Mouse (Mus musculus) limb, embryonic 10.5 days (tissue): ENCODE data around the gene Stc2. TPM values are rescaled to one million over a fixed set of nuclear protein-coding genes. Genes with fewer than 3 reads are reported as not detected.

ENCODE experiments used
- DNase-seq: peaks from one replicate; pipeline ENCODE4 v3.0.0-alpha.2; 2017; ENCODE audit warnings: low spot score
- H3K27ac ChIP-seq: fragments of 300-500 bp; sonication (generic); 2 replicates; pipeline ENCODE4 v1.5.1; 2016; ENCODE audit warnings: mild to moderate bottlenecking
- H3K27me3 ChIP-seq: fragments of 300-500 bp; sonication (generic); 2 replicates; pipeline ENCODE4 v1.6.1; 2016; ENCODE audit warnings: low read depth, mild to moderate bottlenecking; ENCODE audit not compliant: poor library complexity, severe bottlenecking
- H3K36me3 ChIP-seq: fragments of 300-500 bp; sonication (generic); 2 replicates; pipeline ENCODE4 v1.6.1; 2016; ENCODE audit warnings: mild to moderate bottlenecking, moderate library complexity
- H3K4me1 ChIP-seq: fragments of 300-500 bp; sonication (generic); 2 replicates; pipeline ENCODE4 v1.6.1; 2016
- H3K4me3 ChIP-seq: fragments of 300-500 bp; sonication (generic); 2 replicates; pipeline ENCODE4 v1.5.1; 2016; ENCODE audit warnings: mild to moderate bottlenecking, moderate library complexity
- H3K9me3 ChIP-seq: fragments of 300-500 bp; sonication (generic); replicated peaks from 2 replicates; pipeline ENCODE4 v1.6.1; 2016; ENCODE audit warnings: mild to moderate bottlenecking
- WGBS: fragments of 180-500 bp; shearing (Covaris S2); methylation state at CpG from one replicate; pipeline ENCODE4 v1.1.7; 2016; 5-methylcytosine and 5-hydroxymethylcytosine counted together
- polyA plus RNA-seq: library from polyadenylated mRNA; unstranded; fragments of >200 nt; fragmentation: Nextera tagmentation; extraction: Ambion mirVana; gene quantifications from 2 replicates; pipeline ENCODE4 v1.2.1, GENCODE M21; 2016

Gene Stc2
- 0.89 and 0.98 TPM in 2 replicates for polyA plus RNA-seq

- H3K27me3 ChIP-seq, result peaks cover 69% of the 10 kb centered on the region
- peak; percentile 83 for DNase-seq
- H3K9me3 ChIP-seq, result no peaks in the 10 kb centered on the region
- H3K27ac ChIP-seq, result peak within 1 kb of the TSS; percentile 76
- no peaks in the 10 kb centered on the region for H3K36me3 ChIP-seq
- whole genome bisulfite sequencing, result under 1% methylated on average over 49 of the region's 51 CpGs
- H3K4me1 ChIP-seq, result peaks cover 34% of the 10 kb centered on the region
- H3K4me3 ChIP-seq, result peak within 1 kb of the TSS; percentile 65
These were observed at the start of gene Stc2 for GRCm38 (mm10) chr11:31369648-31370286. Gene Stc2, minus strand, starts transcription at chr11:31370074.

GRCm38 (mm10) chr11:31417071-31417470 lies 47.2 kb upstream of the Stc2 start:
- H3K4me3 ChIP-seq, result no peak overlapping the region
- H3K27me3 ChIP-seq, result no peaks in the 10 kb centered on the region
- WGBS, result 79% methylated on average over 5 of the region's 5 CpGs
- H3K4me1 ChIP-seq, result no peaks in the 10 kb centered on the region
- no peak overlapping the region for H3K27ac ChIP-seq
- no peaks in the 10 kb centered on the region for H3K9me3 ChIP-seq
- no peak for DNase-seq
- H3K36me3 ChIP-seq, result no peaks in the 10 kb centered on the region

GRCm38 (mm10) chr11:31412376-31412775 lies 42.5 kb upstream of the Stc2 start:
- H3K27ac ChIP-seq, result no peak overlapping the region
- WGBS, result 81% methylated on average over 3 of the region's 3 CpGs
- no peaks in the 10 kb centered on the region for H3K36me3 ChIP-seq
- DNase-seq, result no peak
- H3K4me1 ChIP-seq, result no peaks in the 10 kb centered on the region
- no peak overlapping the region for H3K4me3 ChIP-seq
- no peaks in the 10 kb centered on the region for H3K9me3 ChIP-seq
- H3K27me3 ChIP-seq, result no peaks in the 10 kb centered on the region

GRCm38 (mm10) chr11:31406736-31407135 lies 36.9 kb upstream of the Stc2 start:
- Histone ChIP-seq H3K9me3 (no peaks in the 10 kb centered on the region), H3K4me1 (no peaks in the 10 kb centered on the region), H3K27me3 (no peaks in the 10 kb centered on the region), H3K27ac (no peak overlapping the region), H3K4me3 (no peak overlapping the region), H3K36me3 (no peaks in the 10 kb centered on the region)
- no peak for DNase-seq
- 81% methylated on average over 1 of the region's 1 CpGs for WGBS

GRCm38 (mm10) chr11:31403080-31403479 lies 33.2 kb upstream of the Stc2 start:
- no peak overlapping the region for H3K4me3 ChIP-seq
- H3K36me3 ChIP-seq, result no peaks in the 10 kb centered on the region
- WGBS, result 86% methylated on average over 1 of the region's 1 CpGs
- no peak overlapping the region for H3K27ac ChIP-seq
- H3K4me1 ChIP-seq, result no peaks in the 10 kb centered on the region
- DNase-seq, result no peak
- H3K9me3 ChIP-seq, result no peaks in the 10 kb centered on the region
- H3K27me3 ChIP-seq, result no peaks in the 10 kb centered on the region

GRCm38 (mm10) chr11:31398604-31399003 lies 28.7 kb upstream of the Stc2 start:
- no peak for DNase-seq
- Histone ChIP-seq H3K27me3 (no peaks in the 10 kb centered on the region), H3K36me3 (no peaks in the 10 kb centered on the region), H3K27ac (no peak overlapping the region), H3K4me3 (no peak overlapping the region), H3K4me1 (no peaks in the 10 kb centered on the region), H3K9me3 (no peaks in the 10 kb centered on the region)
- 81% methylated on average over 2 of the region's 2 CpGs for WGBS

- Histone ChIP-seq H3K36me3 (no peaks in the 10 kb centered on the region), H3K9me3 (no peaks in the 10 kb centered on the region), H3K27me3 (no peaks in the 10 kb centered on the region), H3K4me1 (no peaks in the 10 kb centered on the region), H3K4me3 (no peak overlapping the region), H3K27ac (no peak overlapping the region)
- 78% methylated on average over 6 of the region's 6 CpGs for WGBS
- DNase-seq, result no peak
These were observed 27.0 kb upstream of the Stc2 start for GRCm38 (mm10) chr11:31396638-31397417.

- Histone ChIP-seq H3K4me3 (no peak overlapping the region), H3K27me3 (no peaks in the 10 kb centered on the region), H3K36me3 (no peaks in the 10 kb centered on the region), H3K27ac (no peak overlapping the region), H3K4me1 (no peaks in the 10 kb centered on the region), H3K9me3 (no peaks in the 10 kb centered on the region)
- DNase-seq, result no peak
- WGBS, result 85% methylated on average over 6 of the region's 6 CpGs
These were observed 24.2 kb upstream of the Stc2 start for GRCm38 (mm10) chr11:31394026-31394425.

- Histone ChIP-seq H3K4me1 (no peaks in the 10 kb centered on the region), H3K9me3 (no peaks in the 10 kb centered on the region), H3K4me3 (no peak overlapping the region), H3K27me3 (no peaks in the 10 kb centered on the region), H3K36me3 (no peaks in the 10 kb centered on the region), H3K27ac (no peak overlapping the region)
- DNase-seq, result no peak
- 80% methylated on average over 5 of the region's 5 CpGs for WGBS
These were observed 22.5 kb upstream of the Stc2 start for GRCm38 (mm10) chr11:31392340-31392739.

GRCm38 (mm10) chr11:31388890-31389289 lies 19.0 kb upstream of the Stc2 start:
- DNase-seq, result no peak
- 80% methylated on average over 4 of the region's 4 CpGs for WGBS
- no peaks in the 10 kb centered on the region for H3K27me3 ChIP-seq
- no peak overlapping the region for H3K27ac ChIP-seq
- H3K9me3 ChIP-seq, result no peaks in the 10 kb centered on the region
- peaks cover 7% of the 10 kb centered on the region; the same call in 1 of the 2 replicates for H3K4me1 ChIP-seq
- H3K36me3 ChIP-seq, result no peaks in the 10 kb centered on the region
- no peak overlapping the region for H3K4me3 ChIP-seq

GRCm38 (mm10) chr11:31387526-31387925 lies 17.7 kb upstream of the Stc2 start:
- Histone ChIP-seq H3K9me3 (no peaks in the 10 kb centered on the region), H3K36me3 (no peaks in the 10 kb centered on the region), H3K4me3 (no peak overlapping the region), H3K4me1 (peaks cover 7% of the 10 kb centered on the region; the same call in 1 of the 2 replicates), H3K27me3 (no peaks in the 10 kb centered on the region), H3K27ac (no peak overlapping the region)
- no peak for DNase-seq
- 94% methylated on average over 5 of the region's 5 CpGs for WGBS

GRCm38 (mm10) chr11:31386571-31386970 lies 16.7 kb upstream of the Stc2 start:
- DNase-seq, result no peak
- Histone ChIP-seq H3K4me3 (no peak overlapping the region), H3K9me3 (no peaks in the 10 kb centered on the region), H3K27ac (peak overlapping the region; percentile 46; the same call in 1 of the 2 replicates), H3K36me3 (no peaks in the 10 kb centered on the region), H3K27me3 (no peaks in the 10 kb centered on the region), H3K4me1 (peaks cover 7% of the 10 kb centered on the region; the same call in 1 of the 2 replicates)
- WGBS, result 48% methylated on average over 3 of the region's 3 CpGs

GRCm38 (mm10) chr11:31383968-31384367 lies 14.1 kb upstream of the Stc2 start:
- peaks cover 7% of the 10 kb centered on the region; the same call in 1 of the 2 replicates for H3K4me1 ChIP-seq
- no peaks in the 10 kb centered on the region for H3K27me3 ChIP-seq
- H3K27ac ChIP-seq, result no peak overlapping the region
- no peak overlapping the region for H3K4me3 ChIP-seq
- WGBS, result 87% methylated on average over 2 of the region's 2 CpGs
- H3K36me3 ChIP-seq, result no peaks in the 10 kb centered on the region
- DNase-seq, result no peak
- no peaks in the 10 kb centered on the region for H3K9me3 ChIP-seq
